Mouse (Mus musculus) layer of hippocampus, adult 8-10 months (tissue): ENCODE results near the gene Washc2. TPM values are rescaled to one million over a fixed set of nuclear protein-coding genes. Genes with fewer than 3 reads are reported as not detected.
"Not testable (repeated sequence)": the region's sequence is repeated elsewhere in the genome, so short reads cannot be mapped to it uniquely, and the experiment has no call there.

ENCODE experiments used
- DNase-seq, 2 experiments: peaks; one replicate each; pipeline ENCODE4 v3.0.0; 2022; ENCODE audit warnings: low spot score in 2 of 2
- total RNA-seq, 4 experiments: library from RNA; stranded (reverse); gene quantifications; 2 replicates each; pipeline ENCODE4 v1.2.4; 2022

Washc2 gene
- total RNA-seq, result 100 to 1,000 TPM in 3 of 4 experiments, 10 to 100 TPM in 1; 95.9 to 121 (median 112) TPM

GRCm38 (mm10) chr6:116207729-116208534 lies at the start of gene Washc2:
Washc2 (plus strand) TSS chr6:116208038.
- DNase-seq, result peak; percentile 95 to 97

- no peak for DNase-seq
These were observed 41.5 kb upstream of the Washc2 start for GRCm38 (mm10) chr6:116166383-116166782.

- DNase-seq, result not testable (repeated sequence)
These were observed 34.2 kb upstream of the Washc2 start for GRCm38 (mm10) chr6:116173511-116174099.

- no peak for DNase-seq
These were observed 29.5 kb upstream of the Washc2 start for GRCm38 (mm10) chr6:116178376-116178775.

- DNase-seq, result no peak
These were observed 27.1 kb upstream of the Washc2 start for GRCm38 (mm10) chr6:116180731-116181130.

GRCm38 (mm10) chr6:116183509-116183908 lies 24.3 kb upstream of the Washc2 start:
- DNase-seq, result no peak

- no peak for DNase-seq
These were observed 21.4 kb upstream of the Washc2 start for GRCm38 (mm10) chr6:116186485-116186884.

GRCm38 (mm10) chr6:116189417-116189816 lies 18.4 kb upstream of the Washc2 start:
- DNase-seq, result no peak

GRCm38 (mm10) chr6:116192809-116193311 lies 15.0 kb upstream of the Washc2 start:
- no peak for DNase-seq

GRCm38 (mm10) chr6:116193394-116194393 lies 14.1 kb upstream of the Washc2 start, which contains the start of gene Tmcc1:
Tmcc1 (minus strand) TSS chr6:116193486.
- peak; percentile 95 to 98 for DNase-seq

GRCm38 (mm10) chr6:116195811-116196210 lies 12.0 kb upstream of the Washc2 start:
- DNase-seq, result no peak

GRCm38 (mm10) chr6:116198173-116198572 lies 9.7 kb upstream of the Washc2 start:
- no peak for DNase-seq

GRCm38 (mm10) chr6:116199682-116200081 lies 8.2 kb upstream of the Washc2 start:
- DNase-seq, result no peak

GRCm38 (mm10) chr6:116227767-116228166 lies 19.9 kb downstream of the Washc2 start:
- no peak for DNase-seq

GRCm38 (mm10) chr6:116228785-116229525 lies 21.1 kb downstream of the Washc2 start:
- DNase-seq, result peak; percentile 49 to 74

- not testable (repeated sequence) for DNase-seq
These were observed 27.0 kb downstream of the Washc2 start for GRCm38 (mm10) chr6:116234821-116235220.

GRCm38 (mm10) chr6:116235336-116235735 lies 27.5 kb downstream of the Washc2 start:
- no peak for DNase-seq

- no peak for DNase-seq
These were observed 30.2 kb downstream of the Washc2 start for GRCm38 (mm10) chr6:116238083-116238482.

GRCm38 (mm10) chr6:116240371-116240770 lies 32.5 kb downstream of the Washc2 start:
- no peak for DNase-seq

GRCm38 (mm10) chr6:116259649-116260048 lies 51.8 kb downstream of the Washc2 start:
- no peak for DNase-seq
